Mouse (Mus musculus) 416B (cell line): ENCODE data around the gene Bnip1.

Experiments used
- DNase-seq: peaks from one replicate; pipeline ENCODE4 v3.0.0; 2011; ENCODE audit warnings: low read depth

Bnip1 gene

GRCm38 (mm10) chr17:26793068-26793765 is 12.4 kb downstream of the Bnip1 start:
- peak; percentile 12 for DNase-seq

- peak; percentile 73 for DNase-seq
These were observed 13.9 kb downstream of the Bnip1 start for GRCm38 (mm10) chr17:26794744-26795143.

- no peak for DNase-seq
These were observed 14.5 kb downstream of the Bnip1 start for GRCm38 (mm10) chr17:26795386-26795785.

DNA sequence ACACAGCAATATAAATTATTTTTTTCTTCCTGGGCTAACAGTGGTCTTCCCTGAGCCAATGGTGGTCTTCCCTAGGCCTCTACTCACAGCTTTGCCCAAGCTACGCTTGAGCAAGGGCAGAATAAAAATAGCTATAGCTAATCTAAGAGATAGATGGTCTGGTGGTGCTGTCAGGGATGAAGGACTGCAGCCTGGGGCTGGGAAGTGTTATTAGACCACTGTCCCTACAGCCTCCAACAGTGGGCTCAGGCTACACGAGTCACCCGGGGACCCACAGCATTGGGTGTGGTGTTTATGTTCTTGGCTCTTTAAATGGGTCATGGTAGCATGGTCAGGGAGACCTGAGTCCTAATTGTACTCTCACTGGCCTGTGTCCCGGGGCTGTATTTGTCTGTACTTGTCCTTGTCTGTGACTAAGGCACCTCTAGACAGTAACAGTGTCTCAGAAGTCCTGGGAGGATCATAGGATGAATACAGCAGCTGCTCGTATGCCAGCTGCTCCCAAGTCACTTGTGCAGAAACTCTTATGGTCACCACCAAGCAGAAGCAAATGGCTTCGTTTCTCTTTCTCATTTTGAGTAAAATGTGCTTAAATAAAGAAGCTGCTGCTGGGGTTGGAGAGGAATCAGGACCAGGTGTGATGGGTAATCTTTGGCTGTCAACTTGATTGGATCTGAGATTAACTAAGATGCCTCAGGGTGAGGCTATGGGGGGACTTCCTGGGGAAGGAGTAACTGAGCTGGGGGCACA is 16.7 kb downstream of the Bnip1 start:
- no peak for DNase-seq

- no peak for DNase-seq
These were observed 22.0 kb downstream of the Bnip1 start for GRCm38 (mm10) chr17:26802886-26803285.

- DNase-seq = no peak
These were observed 31.7 kb downstream of the Bnip1 start for GRCm38 (mm10) chr17:26812607-26813006.

GRCm38 (mm10) chr17:26813497-26813896 is 32.6 kb downstream of the Bnip1 start:
- no peak for DNase-seq

- peak; percentile 67 for DNase-seq
These were observed 35.9 kb downstream of the Bnip1 start for GRCm38 (mm10) chr17:26816810-26817209.

GRCm38 (mm10) chr17:26817776-26818175 is 36.9 kb downstream of the Bnip1 start:
- DNase-seq = no peak

DNA sequence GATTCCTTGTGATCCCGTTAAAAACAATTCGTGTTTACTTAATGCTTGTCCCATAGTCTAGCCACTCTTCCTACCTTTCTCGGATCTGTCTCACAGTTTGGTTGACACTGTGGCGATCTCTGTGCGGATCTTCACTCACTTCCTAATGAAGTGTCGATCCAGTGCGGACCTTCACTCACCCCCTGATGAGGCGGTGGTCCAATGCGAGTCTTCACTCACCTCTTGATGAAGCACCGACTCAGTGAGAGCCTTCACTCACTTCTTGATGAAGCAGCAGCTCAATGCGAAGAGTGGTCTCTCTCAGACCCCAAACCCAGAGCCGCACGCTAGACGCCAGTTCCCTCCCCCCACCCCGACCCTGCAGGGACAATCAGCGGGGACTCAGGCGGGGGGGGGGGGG is 45.3 kb downstream of the Bnip1 start:
- no peak for DNase-seq

GRCm38 (mm10) chr17:26833806-26834205 is 52.9 kb downstream of the Bnip1 start:
- no peak for DNase-seq

DNA sequence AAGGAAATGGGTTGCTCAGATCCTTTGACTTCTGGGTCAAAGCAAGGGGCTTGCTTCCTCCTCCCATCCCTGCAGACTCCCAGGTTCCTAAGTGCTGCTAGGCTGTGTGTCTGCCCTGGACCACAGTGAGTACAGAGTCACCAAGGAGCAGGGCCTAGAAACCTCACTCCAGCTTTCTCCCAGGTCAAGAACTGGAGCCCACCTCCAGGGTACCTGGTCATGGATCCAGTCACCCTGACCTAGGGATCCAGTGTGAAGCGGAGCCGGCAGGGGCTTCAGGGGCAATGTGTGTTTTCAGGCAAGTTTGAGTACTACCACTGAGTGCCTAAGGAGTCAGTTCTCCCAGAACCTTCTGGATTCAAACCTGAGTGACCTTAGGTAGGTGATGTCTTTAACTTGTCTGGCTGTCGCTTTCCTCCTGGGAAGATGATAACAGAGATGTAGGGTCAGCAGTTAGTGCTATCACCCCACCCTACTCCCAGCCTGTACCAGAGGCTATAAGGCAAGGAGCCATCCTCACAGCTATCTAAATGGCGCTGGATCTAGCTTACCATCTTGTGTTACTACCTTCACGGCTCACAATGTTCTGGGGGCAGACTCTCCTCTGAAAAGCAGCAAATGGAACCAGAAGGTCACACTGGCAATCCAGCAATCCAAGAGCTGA is 53.6 kb downstream of the Bnip1 start:
- DNase-seq = no peak

DNA sequence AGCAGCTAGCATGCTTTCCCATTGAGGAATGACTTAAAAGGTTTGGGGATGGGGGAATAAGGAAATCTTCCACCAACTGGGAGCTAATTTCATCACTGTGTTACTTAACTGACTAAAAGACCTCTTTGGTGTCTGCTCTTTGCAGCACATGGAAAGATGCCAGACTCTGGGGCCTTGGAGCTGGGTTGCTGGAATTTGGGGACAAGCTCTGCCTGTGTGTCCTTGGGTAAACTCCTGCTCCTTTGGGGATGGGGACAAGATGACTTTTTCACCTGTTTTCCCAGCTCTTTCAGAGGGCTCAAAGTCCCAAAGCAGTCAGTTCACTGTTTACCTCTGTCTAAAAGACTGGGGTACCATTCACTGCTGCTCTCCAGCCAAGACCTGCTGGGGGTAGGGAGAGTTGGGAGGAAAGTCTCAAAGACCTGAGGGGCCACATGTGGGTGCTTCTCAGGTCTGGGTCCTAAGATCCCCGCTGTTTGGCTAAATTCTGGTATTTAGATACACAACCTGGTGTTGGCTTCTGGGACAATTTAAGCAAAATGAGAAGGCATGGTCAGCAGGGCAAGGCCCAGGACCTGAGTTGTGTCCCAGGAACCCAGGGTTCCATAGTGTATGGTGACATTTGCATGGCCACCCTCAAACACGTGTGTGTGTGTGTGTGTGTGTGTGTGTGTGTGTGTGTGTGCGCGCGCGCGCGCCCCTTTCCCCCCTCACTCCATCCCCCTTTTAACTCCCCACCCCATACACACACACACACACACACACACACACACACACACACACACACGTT is 54.3 kb downstream of the Bnip1 start:
- no peak for DNase-seq

DNA sequence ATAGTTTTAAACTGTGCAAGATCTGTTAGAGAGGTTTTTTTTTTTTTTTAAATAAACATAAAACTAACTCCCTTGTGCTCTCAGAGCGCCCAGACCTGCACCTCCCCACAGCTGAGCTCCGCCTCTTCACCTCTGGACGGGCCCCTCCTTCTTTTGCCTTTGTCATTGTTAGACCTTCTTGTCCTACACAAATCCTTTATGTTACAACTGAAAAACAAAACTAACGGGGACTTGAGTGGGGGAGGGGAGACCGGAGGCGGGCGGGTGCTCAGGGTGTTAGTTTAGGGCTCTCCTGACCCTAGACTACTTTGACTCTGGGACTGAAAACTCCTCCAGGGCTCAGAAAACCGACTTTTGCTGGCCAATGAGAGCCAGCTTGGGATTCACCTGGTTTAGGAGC is 55.1 kb downstream of the Bnip1 start:
- DNase-seq = no peak

DNA sequence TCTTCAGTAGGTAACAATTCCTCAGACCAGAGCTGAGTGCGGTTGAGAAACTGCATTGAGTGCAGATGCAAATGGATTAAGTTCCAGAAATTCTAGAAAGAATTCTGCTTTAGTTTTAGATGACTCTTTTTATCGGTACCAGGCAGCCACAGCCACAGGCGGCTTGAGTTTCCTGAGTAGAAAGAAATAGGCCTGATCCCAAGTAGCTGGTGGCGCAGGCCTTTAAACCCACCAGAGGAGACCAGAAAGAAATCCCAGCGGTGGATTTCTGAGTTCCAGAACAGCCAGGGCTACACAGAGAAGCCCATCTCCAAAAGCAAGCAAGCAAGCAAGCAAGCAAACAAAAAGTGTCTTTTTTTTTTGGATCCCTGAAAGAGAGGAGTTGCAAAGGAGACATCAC is 55.5 kb downstream of the Bnip1 start:
- DNase-seq = no peak

- DNase-seq = no peak
These were observed 56.1 kb downstream of the Bnip1 start for GRCm38 (mm10) chr17:26836786-26837545.

- DNase-seq = no peak
These were observed 56.7 kb downstream of the Bnip1 start for GRCm38 (mm10) chr17:26837546-26837985.

- DNase-seq = no peak
These were observed 57.5 kb downstream of the Bnip1 start for GRCm38 (mm10) chr17:26838191-26838910.

DNA sequence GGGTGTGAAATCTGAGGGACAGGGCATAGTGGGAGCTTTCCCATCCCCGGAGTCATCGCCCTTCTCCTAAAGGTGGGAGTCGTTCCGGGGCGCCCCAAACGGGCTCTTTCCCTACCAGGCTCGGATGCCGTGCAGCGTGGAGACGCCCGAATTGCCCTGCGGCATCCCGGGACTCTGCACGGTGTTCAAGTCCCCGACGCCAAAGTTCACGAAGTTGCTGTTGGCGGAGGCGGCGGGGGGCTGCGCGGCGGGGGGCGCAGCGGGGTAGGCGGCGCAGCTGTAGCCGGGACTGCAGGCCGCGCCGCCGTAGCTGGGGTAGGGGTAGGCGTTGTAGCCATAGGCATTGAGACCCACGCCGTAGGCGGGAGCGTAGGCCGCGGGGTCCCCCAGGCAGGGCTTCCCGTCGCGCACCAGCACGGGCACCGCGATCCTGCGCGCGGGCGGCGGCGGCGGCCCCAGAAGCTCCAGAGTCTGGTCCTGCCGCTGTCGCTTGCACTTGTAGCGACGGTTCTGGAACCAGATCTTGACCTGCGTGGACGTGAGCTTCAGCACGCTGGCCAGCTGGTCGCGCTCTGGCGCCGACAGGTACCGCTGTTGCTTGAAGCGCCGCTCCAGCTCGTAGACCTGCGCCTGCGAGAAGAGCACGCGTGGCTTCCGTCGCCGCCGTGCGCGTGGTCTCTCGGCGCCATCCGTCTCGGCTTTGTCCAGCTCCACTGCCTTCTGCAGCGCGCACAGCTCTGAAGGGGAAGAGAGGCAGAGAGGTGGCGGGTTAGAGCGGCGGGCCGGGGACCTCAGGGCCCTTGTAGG is 58.2 kb downstream of the Bnip1 start:
- no peak for DNase-seq
